Mouse (Mus musculus): ENCODE measurements at regions not wholly inside any gene's neighbourhood (a gene's known extent, or its start where the extent isn't known, plus 50 kb on each side); places are given as distances from the start of the nearest gene placed in this dataset.

DNA sequence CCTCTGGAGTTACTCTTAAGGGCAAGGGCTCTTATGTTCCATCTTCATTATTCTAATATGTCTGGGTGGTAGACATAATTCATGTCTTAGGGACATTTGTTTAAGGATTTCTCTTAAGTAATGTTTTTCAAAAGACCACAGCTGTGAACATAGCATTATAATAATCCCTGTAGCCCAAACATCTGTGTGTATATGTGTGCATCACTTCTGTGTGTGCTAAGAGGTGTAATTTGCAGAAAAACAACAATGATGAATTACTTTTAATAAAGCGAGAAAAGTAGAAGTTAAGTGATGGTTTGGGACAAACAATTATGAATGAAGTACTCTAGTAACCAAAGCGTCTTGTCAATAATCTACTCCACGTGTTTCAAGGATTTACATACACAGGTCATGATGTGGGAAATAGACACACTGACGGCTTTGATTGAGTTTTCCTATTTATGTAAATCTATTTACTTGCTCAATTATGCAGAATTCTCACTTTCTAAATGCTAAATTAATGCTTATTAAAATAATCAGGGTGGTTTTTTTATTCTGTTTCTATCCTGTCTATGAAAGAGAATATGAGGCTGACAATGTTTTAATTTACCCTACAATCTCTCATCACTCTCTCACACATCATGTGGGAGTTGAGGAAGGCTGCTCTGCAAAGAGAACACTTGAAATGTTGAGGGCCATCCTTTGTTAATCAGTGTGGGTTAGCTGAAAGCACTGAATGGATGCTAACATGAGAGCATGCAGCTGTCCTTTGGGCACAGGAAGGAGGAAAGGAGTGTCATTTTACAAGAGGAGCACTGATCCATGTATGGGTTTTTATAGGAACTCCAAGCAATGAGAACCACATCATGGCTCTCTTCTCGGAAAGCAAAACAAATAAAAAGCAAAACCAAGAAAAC is 477.8 kb upstream of the Slc8a1 start:
- no peaks in the 10 kb centered on the region for H3K4me1 ChIP-seq
- H3K36me3 ChIP-seq = no peaks in the 10 kb centered on the region
- ATAC-seq (ENCODE audit: insufficient number of reproducible peaks, insufficient read depth, low FRiP score, low TSS enrichment, low read depth) = no peak
- no peaks in the 10 kb centered on the region for H3K27me3 ChIP-seq
- H3K27ac ChIP-seq = no peak overlapping the region
- WGBS = 83% methylated on average over 5 of the region's 5 CpGs
- no peak overlapping the region for H3K4me3 ChIP-seq
- no peak overlapping the region for H3K9ac ChIP-seq
- no peak overlapping the region for H3K4me2 ChIP-seq
- H3K9me3 ChIP-seq = no peaks in the 10 kb centered on the region

DNA sequence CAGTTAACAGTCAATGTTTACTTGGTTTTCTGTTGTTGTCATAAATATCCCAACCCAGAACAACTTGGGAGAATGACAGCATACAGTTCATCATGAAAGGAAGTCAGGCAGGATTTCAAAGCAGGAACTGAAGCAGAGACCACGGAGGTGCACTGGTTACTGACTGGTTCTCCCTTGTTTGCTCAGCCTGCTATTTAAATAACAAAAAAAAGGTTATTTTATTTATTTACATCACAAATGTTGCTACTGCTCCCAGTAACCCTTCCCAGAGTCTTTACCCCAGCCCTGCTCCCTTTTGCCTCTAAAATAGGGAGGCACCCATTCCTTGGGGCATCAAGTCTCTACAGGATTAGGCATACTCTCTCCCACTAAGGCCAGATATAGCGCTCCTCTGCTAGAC is 461.8 kb upstream of the Slc8a1 start:
- 75% methylated on average over 2 of the region's 2 CpGs for WGBS

DNA sequence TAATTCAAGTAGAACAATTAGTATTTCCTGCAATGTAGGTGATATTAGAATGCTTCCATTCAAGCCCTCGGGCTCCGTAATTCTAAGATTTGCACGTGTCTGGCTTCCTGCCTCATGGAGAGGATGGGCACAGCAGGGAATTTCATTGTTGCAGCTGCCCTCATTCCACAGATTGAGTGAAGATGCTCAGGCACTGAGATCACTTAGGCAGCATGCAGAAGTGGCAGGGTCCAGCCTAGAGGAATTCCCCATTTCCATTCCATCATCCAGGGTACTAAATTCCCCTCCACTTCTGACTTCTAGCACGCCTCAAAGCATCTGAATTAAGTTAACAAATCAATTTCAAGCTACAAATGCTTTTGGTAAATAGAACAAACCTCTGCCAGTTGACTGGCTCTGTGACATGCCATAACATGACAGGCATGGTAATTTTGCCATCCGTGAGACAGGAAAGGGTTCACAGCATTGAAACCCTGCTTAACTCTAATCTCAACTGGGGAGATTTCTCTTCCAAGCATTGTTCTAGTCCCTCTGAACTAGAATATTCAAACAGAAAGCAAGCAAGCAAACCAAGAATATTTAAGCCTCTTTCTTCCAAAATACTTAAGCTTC is 461.0 kb upstream of the Slc8a1 start:
- Histone ChIP-seq H3K36me3 (no peaks in the 10 kb centered on the region), H3K4me3 (no peak overlapping the region), H3K9me3 (no peaks in the 10 kb centered on the region), H3K27ac (no peak overlapping the region), H3K4me2 (no peak overlapping the region), H3K4me1 (no peaks in the 10 kb centered on the region), H3K27me3 (no peaks in the 10 kb centered on the region), H3K9ac (no peak overlapping the region)
- ATAC-seq (ENCODE audit: insufficient number of reproducible peaks, insufficient read depth, low FRiP score, low TSS enrichment, low read depth) = no peak
- WGBS = 26% methylated on average over 5 of the region's 5 CpGs

More for the DNA sequence above, 461.8 kb upstream of the Slc8a1 start:
- Histone ChIP-seq H3K9ac (no peak overlapping the region), H3K27me3 (no peaks in the 10 kb centered on the region), H3K4me1 (no peaks in the 10 kb centered on the region), H3K9me3 (no peaks in the 10 kb centered on the region), H3K4me2 (no peak overlapping the region), H3K4me3 (no peak overlapping the region), H3K27ac (no peak overlapping the region), H3K36me3 (no peaks in the 10 kb centered on the region)
- no peak for ATAC-seq (ENCODE audit: insufficient number of reproducible peaks, insufficient read depth, low FRiP score, low TSS enrichment, low read depth)

DNA sequence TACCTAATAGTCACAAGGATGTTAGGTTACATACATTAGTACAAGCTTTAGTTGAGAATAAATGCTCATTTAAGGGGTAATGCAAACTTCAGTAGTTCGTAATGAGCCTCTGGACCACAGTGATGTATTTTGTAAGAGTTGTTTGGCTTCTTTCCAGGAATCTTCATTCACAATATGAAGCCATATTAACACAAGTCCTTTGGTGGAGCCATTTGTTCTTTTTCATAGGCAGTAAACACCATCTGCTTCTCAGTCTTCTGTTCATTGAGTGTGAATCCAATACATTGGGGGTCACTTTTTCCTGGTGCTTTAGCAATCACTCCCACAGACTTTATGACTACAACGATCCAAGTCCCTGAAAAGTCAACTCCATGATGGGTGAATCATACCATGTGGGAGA is 446.1 kb upstream of the Slc8a1 start:
- H3K4me1 ChIP-seq = no peaks in the 10 kb centered on the region
- ATAC-seq (ENCODE audit: insufficient number of reproducible peaks, insufficient read depth, low FRiP score, low TSS enrichment, low read depth) = no peak
- no peak overlapping the region for H3K4me3 ChIP-seq
- 91% methylated on average over 2 of the region's 2 CpGs for WGBS
- no peak overlapping the region for H3K27ac ChIP-seq
- H3K9ac ChIP-seq = no peak overlapping the region
- H3K9me3 ChIP-seq = no peaks in the 10 kb centered on the region
- H3K27me3 ChIP-seq = no peaks in the 10 kb centered on the region
- H3K36me3 ChIP-seq = no peaks in the 10 kb centered on the region
- H3K4me2 ChIP-seq = no peak overlapping the region

DNA sequence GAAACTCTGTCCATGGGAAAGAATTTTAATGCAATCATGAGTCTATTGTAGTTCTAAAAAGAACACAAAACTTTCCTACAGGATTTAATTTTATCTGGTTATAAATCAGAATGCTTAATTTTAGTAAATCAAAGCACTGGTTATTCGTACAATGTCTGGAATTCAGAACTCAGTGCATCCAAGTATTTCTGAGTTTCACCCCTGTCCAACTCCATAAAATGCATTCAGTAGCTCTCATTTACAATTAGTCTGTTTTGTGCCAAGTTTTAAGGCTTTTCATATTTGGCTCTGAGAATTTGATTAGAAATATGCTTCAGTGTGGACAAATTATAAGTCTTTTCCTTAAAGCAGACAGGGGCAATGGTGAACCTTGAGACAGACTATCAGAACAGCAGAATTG is 433.0 kb upstream of the Slc8a1 start:
- no peak overlapping the region for H3K9ac ChIP-seq
- H3K4me3 ChIP-seq = no peak overlapping the region
- H3K27me3 ChIP-seq = no peaks in the 10 kb centered on the region
- H3K9me3 ChIP-seq = no peaks in the 10 kb centered on the region
- H3K27ac ChIP-seq = no peak overlapping the region
- no peaks in the 10 kb centered on the region for H3K36me3 ChIP-seq
- WGBS = 75% methylated on average over 1 of the region's 1 CpGs
- no peaks in the 10 kb centered on the region for H3K4me1 ChIP-seq
- no peak for ATAC-seq (ENCODE audit: insufficient number of reproducible peaks, insufficient read depth, low FRiP score, low TSS enrichment, low read depth)
- H3K4me2 ChIP-seq = no peak overlapping the region

DNA sequence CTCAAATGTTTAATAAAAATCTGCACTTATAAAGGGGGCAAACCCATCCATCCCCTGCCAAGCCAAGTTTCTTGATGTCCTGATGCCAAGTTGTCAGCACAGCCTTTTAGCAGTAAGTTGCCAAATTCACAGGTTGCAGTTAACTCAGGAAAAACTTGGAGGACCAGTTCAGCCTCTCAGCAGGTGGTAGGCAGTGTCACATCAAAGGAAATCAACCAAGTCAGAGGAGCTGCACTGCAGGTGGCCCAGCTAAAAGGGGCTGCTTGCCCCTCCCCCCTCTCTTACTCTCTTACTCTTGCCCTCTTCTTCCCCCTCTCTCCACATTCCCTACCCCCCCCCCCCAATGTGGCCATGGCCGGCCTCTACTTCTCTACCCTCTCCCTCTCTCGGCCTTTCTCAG is 415.3 kb upstream of the Slc8a1 start:
- no peak overlapping the region for H3K4me3 ChIP-seq
- no peak overlapping the region for H3K9ac ChIP-seq
- no peaks in the 10 kb centered on the region for H3K36me3 ChIP-seq
- WGBS = 44% methylated on average over 2 of the region's 2 CpGs
- H3K4me2 ChIP-seq = no peak overlapping the region
- no peaks in the 10 kb centered on the region for H3K4me1 ChIP-seq
- ATAC-seq (ENCODE audit: insufficient number of reproducible peaks, insufficient read depth, low FRiP score, low TSS enrichment, low read depth) = no peak
- H3K27me3 ChIP-seq = no peaks in the 10 kb centered on the region
- H3K27ac ChIP-seq = no peak overlapping the region
- H3K9me3 ChIP-seq = no peaks in the 10 kb centered on the region

DNA sequence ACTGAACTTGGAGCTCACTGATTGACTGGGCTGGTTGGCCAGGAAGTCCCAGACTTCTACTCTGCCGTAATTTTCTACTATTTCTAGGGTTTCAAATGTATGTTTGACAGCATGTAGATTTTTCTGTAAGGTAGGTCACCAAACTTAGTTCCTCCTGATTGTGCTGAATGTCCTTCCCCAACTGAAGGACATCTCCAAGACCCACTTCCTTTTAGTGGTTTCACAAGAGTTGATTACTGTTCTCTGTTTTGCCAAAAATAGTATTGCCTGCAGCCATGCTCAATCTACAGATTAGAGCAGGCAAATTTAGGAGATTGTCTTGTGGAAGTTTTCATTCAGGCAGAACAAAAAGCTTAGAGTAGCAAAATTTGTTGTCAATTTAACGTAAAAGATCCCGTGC is 396.7 kb upstream of the Slc8a1 start:
- no peak overlapping the region for H3K9ac ChIP-seq
- no peaks in the 10 kb centered on the region for H3K4me1 ChIP-seq
- no peak overlapping the region for H3K4me2 ChIP-seq
- ATAC-seq (ENCODE audit: insufficient number of reproducible peaks, insufficient read depth, low FRiP score, low TSS enrichment, low read depth) = no peak
- 79% methylated on average over 3 of the region's 3 CpGs for WGBS
- H3K36me3 ChIP-seq = no peaks in the 10 kb centered on the region
- no peaks in the 10 kb centered on the region for H3K27me3 ChIP-seq
- H3K27ac ChIP-seq = no peak overlapping the region
- H3K4me3 ChIP-seq = no peak overlapping the region
- no peaks in the 10 kb centered on the region for H3K9me3 ChIP-seq

- Histone ChIP-seq H3K4me2 (no peak overlapping the region), H3K4me1 (no peaks in the 10 kb centered on the region), H3K9ac (no peak overlapping the region), H3K27me3 (no peaks in the 10 kb centered on the region), H3K27ac (no peak overlapping the region), H3K9me3 (no peaks in the 10 kb centered on the region), H3K36me3 (no peaks in the 10 kb centered on the region), H3K4me3 (no peak overlapping the region)
- WGBS = 82% methylated on average over 3 of the region's 3 CpGs
- ATAC-seq (ENCODE audit: insufficient number of reproducible peaks, insufficient read depth, low FRiP score, low TSS enrichment, low read depth) = no peak
Measured at GRCm38 (mm10) chr17:82132941-82133340, 394.8 kb upstream of the Slc8a1 start.

DNA sequence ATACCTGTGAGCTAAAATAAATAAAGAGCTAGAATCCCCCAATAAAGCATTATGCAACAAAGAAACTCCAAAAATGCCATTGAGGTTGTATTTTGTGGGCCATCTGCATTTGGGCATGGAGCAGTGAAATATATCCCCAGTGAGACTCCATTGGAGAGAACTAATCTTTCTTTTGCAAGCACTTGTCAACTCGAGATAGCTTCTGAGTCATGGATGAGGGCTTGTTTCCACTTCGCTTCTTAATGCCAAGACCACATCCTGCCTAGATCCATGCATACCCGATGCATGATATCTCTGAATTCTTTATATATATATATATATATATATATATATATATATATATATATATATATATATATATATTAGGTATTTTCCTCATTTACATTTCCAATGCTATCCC is 349.0 kb upstream of the Slc8a1 start:
- Histone ChIP-seq H3K4me2 (no peak overlapping the region), H3K27me3 (no peaks in the 10 kb centered on the region), H3K27ac (no peak overlapping the region), H3K4me1 (no peaks in the 10 kb centered on the region), H3K9me3 (no peaks in the 10 kb centered on the region), H3K36me3 (no peaks in the 10 kb centered on the region), H3K4me3 (no peak overlapping the region), H3K9ac (no peak overlapping the region)
- no peak for ATAC-seq (ENCODE audit: insufficient number of reproducible peaks, insufficient read depth, low FRiP score, low TSS enrichment, low read depth)
- WGBS = 87% methylated on average over 3 of the region's 3 CpGs

DNA sequence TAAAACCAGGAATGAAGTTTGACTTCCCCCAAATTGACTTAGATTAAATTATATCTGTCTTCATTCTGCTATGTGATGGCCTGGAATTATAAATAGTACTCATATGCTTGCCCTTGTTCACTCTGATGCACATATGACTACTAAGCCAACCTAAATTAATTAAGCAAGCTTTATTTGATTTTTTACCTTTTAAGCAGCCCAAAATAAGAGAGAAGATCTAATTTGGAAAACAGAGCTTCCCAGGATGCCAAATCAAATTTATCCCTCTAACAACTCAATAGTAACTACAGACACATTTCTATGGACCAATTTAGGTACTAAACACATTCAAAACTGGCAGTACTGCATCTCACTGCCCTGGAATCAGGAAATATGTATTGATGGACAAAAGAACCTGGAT is 342.1 kb upstream of the Slc8a1 start:
- H3K4me1 ChIP-seq = no peaks in the 10 kb centered on the region
- H3K9me3 ChIP-seq = no peaks in the 10 kb centered on the region
- H3K9ac ChIP-seq = no peak overlapping the region
- no peak overlapping the region for H3K4me3 ChIP-seq
- no peak overlapping the region for H3K4me2 ChIP-seq
- no peak overlapping the region for H3K27ac ChIP-seq
- no peaks in the 10 kb centered on the region for H3K27me3 ChIP-seq
- no peaks in the 10 kb centered on the region for H3K36me3 ChIP-seq
- no peak for ATAC-seq (ENCODE audit: insufficient number of reproducible peaks, insufficient read depth, low FRiP score, low TSS enrichment, low read depth)
